Mouse (Mus musculus) lung, adult 2 months (tissue): ENCODE measurements around the gene Cenpx. TPM values are rescaled to one million over a fixed set of nuclear protein-coding genes. Genes with fewer than 3 reads are reported as not detected.

Experiments used
- DNase-seq: peaks from one replicate; pipeline ENCODE4 v3.0.0; 2022
- H3K4me1 ChIP-seq: fragments of 200-500 bp; 2 replicates; pipeline ENCODE4 v1.6.1; 2011; ENCODE audit warnings: low read length; ENCODE audit not compliant: control insufficient read depth, insufficient read depth
- H3K4me3 ChIP-seq: fragments of 200-500 bp; replicated peaks from 2 replicates; pipeline ENCODE3; 2011; ENCODE audit warnings: low read depth, mild to moderate bottlenecking, control low read depth, low read length; ENCODE audit errors: extremely low read depth
- CTCF ChIP-seq: fragments of 200-500 bp; IDR thresholded peaks from 2 replicates; pipeline ENCODE4 v1.5.1; 2011; ENCODE audit warnings: mild to moderate bottlenecking, low read length, control low read depth; ENCODE audit not compliant: insufficient read depth
- POLR2A ChIP-seq: fragments of 200-500 bp; IDR thresholded peaks from 2 replicates; pipeline ENCODE4 v1.6.1; 2011; ENCODE audit warnings: low read depth, mild to moderate bottlenecking, control low read depth, low read length, borderline replicate concordance; ENCODE audit errors: extremely low read depth
- WGBS: fragments of 180-500 bp; shearing (Covaris S2); methylation state at CpG from one replicate; pipeline ENCODE4 v1.1.7; 2018; 5-methylcytosine and 5-hydroxymethylcytosine counted together
- polyA plus RNA-seq: library from polyadenylated mRNA; depleted of rRNA; stranded (reverse); fragments of >200 nt; gene quantifications from 2 replicates; pipeline ENCODE4 v1.2.3, GENCODE M21; 2012; rRNA removed

The Cenpx gene
- polyA plus RNA-seq, 1 experiment, result 68.0 TPM

- 19% methylated on average over 3 of the region's 3 CpGs for WGBS
- DNase-seq, result no peak
- TF ChIP-seq CTCF, result no peak
- no peak for TF ChIP-seq POLR2A
- Histone ChIP-seq H3K4me1 (no peaks in the 10 kb centered on the region), H3K4me3 (no peak overlapping the region)
These were observed 46.9 kb downstream of the Cenpx start for GRCm38 (mm10) chr11:120666617-120667016.

- H3K4me3 ChIP-seq, result no peak overlapping the region
- no peaks in the 10 kb centered on the region for H3K4me1 ChIP-seq
- TF ChIP-seq POLR2A (no peak), CTCF (no peak)
- whole genome bisulfite sequencing, result 74% methylated on average over 3 of the region's 3 CpGs
- no peak for DNase-seq
These were observed 48.1 kb downstream of the Cenpx start for GRCm38 (mm10) chr11:120665406-120665805.

GRCm38 (mm10) chr11:120663714-120664113 is 49.8 kb downstream of the Cenpx start:
- Histone ChIP-seq H3K4me3 (no peak overlapping the region), H3K4me1 (0 out of 2 replicates have a peak, but pooled peaks cover 2% of the 10 kb centered on the region)
- TF ChIP-seq CTCF (no peak), POLR2A (no peak)
- 89% methylated on average over 5 of the region's 5 CpGs for WGBS
- DNase-seq, result no peak

GRCm38 (mm10) chr11:120662759-120663158 is 50.8 kb downstream of the Cenpx start:
- no peak for DNase-seq
- TF ChIP-seq CTCF (no peak), POLR2A (no peak)
- no peak overlapping the region for H3K4me3 ChIP-seq
- WGBS, result 35% methylated on average over 6 of the region's 6 CpGs
- 0 out of 2 replicates have a peak, but pooled peaks cover 2% of the 10 kb centered on the region for H3K4me1 ChIP-seq

- DNase-seq, result no peak
- no peak for TF ChIP-seq CTCF
- TF ChIP-seq POLR2A, result no peak
- 2% methylated on average over 35 of the region's 35 CpGs for WGBS
These were observed 52.5 kb downstream of the Cenpx start, which contains the start of gene Notum for GRCm38 (mm10) chr11:120661076-120661460. Notum (minus strand) TSS chr11:120661175.

More at GRCm38 (mm10) chr11:120661076-120661460, 52.5 kb downstream of the Cenpx start, which contains the start of gene Notum:
- Histone ChIP-seq H3K4me1 (0 out of 2 replicates have a peak, but pooled peaks cover 2% of the 10 kb centered on the region), H3K4me3 (peak within 1 kb of the TSS; percentile 42)

Other genes starting within 250 kb of the Cenpx start
- 15.6 and 17.3 TPM in 2 replicates for gene Arl16, start 246.1 kb downstream of the Cenpx start, polyA plus RNA-seq
- 48.0 and 51.4 TPM in 2 replicates for gene Mrpl12, start 229.1 kb downstream of the Cenpx start, polyA plus RNA-seq
- gene Slc25a10, start 221.9 kb downstream of the Cenpx start, polyA plus RNA-seq, result 157 and 174 TPM in 2 replicates
- 0.86 and 1.0 TPM in 2 replicates for gene Gcgr, start 183.0 kb downstream of the Cenpx start, polyA plus RNA-seq
- 133 and 168 TPM in 2 replicates for gene Mcrip1, start 164.0 kb downstream of the Cenpx start, polyA plus RNA-seq
- gene Ppp1r27, start 162.6 kb downstream of the Cenpx start, polyA plus RNA-seq, result 3.3 TPM in 1 of 2 replicates, not detected in the other
- 192 and 254 TPM in 2 replicates for gene P4hb, start 140.5 kb downstream of the Cenpx start, polyA plus RNA-seq
- 890 and 923 TPM in 2 replicates for gene Arhgdia, start 132.1 kb downstream of the Cenpx start, polyA plus RNA-seq
- 26.1 and 29.1 TPM in 2 replicates for gene Alyref, start 115.4 kb downstream of the Cenpx start, polyA plus RNA-seq
- gene Anapc11, start 115.3 kb downstream of the Cenpx start, polyA plus RNA-seq, result 136 and 159 TPM in 2 replicates
- 2.5 and 3.0 TPM in 2 replicates for gene Npb, start 105.3 kb downstream of the Cenpx start, polyA plus RNA-seq
- gene Pcyt2, start 95.8 kb downstream of the Cenpx start, polyA plus RNA-seq, result 217 and 238 TPM in 2 replicates
- gene Sirt7, start 88.5 kb downstream of the Cenpx start, polyA plus RNA-seq, result 75.2 and 84.1 TPM in 2 replicates
- gene Mafg, start 80.1 kb downstream of the Cenpx start, polyA plus RNA-seq, result 41.5 and 51.3 TPM in 2 replicates
- gene Pycr1, start 70.0 kb downstream of the Cenpx start, polyA plus RNA-seq, result 4.1 and 4.5 TPM in 2 replicates
- gene Myadml2, start 65.6 kb downstream of the Cenpx start, polyA plus RNA-seq, result 1.1 and 3.1 TPM in 2 replicates
- gene Notum, start 52.6 kb downstream of the Cenpx start, polyA plus RNA-seq, result 15.5 and 20.6 TPM in 2 replicates
- 86.9 and 95.8 TPM in 2 replicates for gene Aspscr1, start 40.8 kb downstream of the Cenpx start, polyA plus RNA-seq
- gene Lrrc45, start 187 bp upstream of the Cenpx start, polyA plus RNA-seq, result 35.6 and 40.1 TPM in 2 replicates
- 62.0 and 76.8 TPM in 2 replicates for gene Rac3, start 7.7 kb upstream of the Cenpx start, polyA plus RNA-seq
- gene Dcxr, start 13.5 kb upstream of the Cenpx start, polyA plus RNA-seq, result 326 and 340 TPM in 2 replicates
- 13,780 and 14,250 TPM in 2 replicates for gene Cbr2, start 18.4 kb upstream of the Cenpx start, polyA plus RNA-seq
- gene Hmga1b, start 49.1 kb upstream of the Cenpx start, polyA plus RNA-seq, result 0.24 and 1.6 TPM in 2 replicates
- gene Rfng, start 70.5 kb upstream of the Cenpx start, polyA plus RNA-seq, result 55.8 and 59.8 TPM in 2 replicates
- gene Gps1, start 70.5 kb upstream of the Cenpx start, polyA plus RNA-seq, result 116 and 141 TPM in 2 replicates
- gene Dus1l, start 82.7 kb upstream of the Cenpx start, polyA plus RNA-seq, result 32.0 and 35.4 TPM in 2 replicates
- 1,387 and 1,388 TPM in 2 replicates for gene Fasn, start 110.8 kb upstream of the Cenpx start, polyA plus RNA-seq
- 2.6 and 2.9 TPM in 2 replicates for gene Ccdc57, start 219.1 kb upstream of the Cenpx start, polyA plus RNA-seq
- gene Slc16a3, start 234.7 kb upstream of the Cenpx start, polyA plus RNA-seq, result 20.8 and 28.8 TPM in 2 replicates